Mouse (Mus musculus): ENCODE results near the gene Esp8. TPM values are rescaled to one million over a fixed set of nuclear protein-coding genes. Genes with fewer than 3 reads are reported as not detected.
A peak's percentile ranks its signal among the peaks of the same experiment; 100 is the strongest.
"Not testable (repeated sequence)": the region's sequence is repeated elsewhere in the genome, so short reads cannot be mapped to it uniquely, and the experiment has no call there.

Gene Esp8
- total RNA-seq (2012; rRNA removed), result not detected in 2 replicates
- not detected for polyA plus RNA-seq (2012; ENCODE audit: insufficient read depth in 1 of 2, insufficient read length in 2 of 2, low read depth in 1 of 2, low replicate concordance in 2 of 2, missing spikeins in 1 of 2)

- Histone ChIP-seq H3K9ac (ENCODE audit: control insufficient read depth, low read depth, low read length, poor library complexity, severe bottlenecking) (no peak within 1 kb of the TSS), H3K4me1 (ENCODE audit: control insufficient read depth in 1 of 2, insufficient read depth in 2 of 2, low read length in 2 of 2) (no peaks in the 10 kb centered on the region), H3K79me2 (ENCODE audit: control insufficient read depth, insufficient read depth, low read length, poor library complexity) (no peaks in the 10 kb centered on the region), H3K4me3 (ENCODE audit: control insufficient read depth in 1 of 2, insufficient read depth in 1 of 2, low read depth in 2 of 2, low read length in 2 of 2) (no peak within 1 kb of the TSS), H3K27me3 (ENCODE audit: control insufficient read depth in 1 of 2, insufficient read depth in 2 of 2, low read length in 2 of 2) (no peaks in the 10 kb centered on the region), H3K36me3 (ENCODE audit: control insufficient read depth in 1 of 2, insufficient read depth in 2 of 2, low read length in 2 of 2) (no peaks in the 10 kb centered on the region), H3K9me3 (replicated peaks; ENCODE audit: insufficient read depth, low read length) (no peaks in the 10 kb centered on the region), H3K27ac (ENCODE audit: control insufficient read depth, low read depth, low read length) (no peak within 1 kb of the TSS)
- DNase-seq (ENCODE audit: low read depth, low spot score), result no peak
- TF ChIP-seq RCOR1 (IDR thresholded peaks at IDR 0.05; ENCODE audit: low read depth, low read length) (no peak), GATA1 (IDR thresholded peaks at IDR 0.05; ENCODE audit: low read depth, low read length) (no peak)
Observed at GRCm38 (mm10) chr17:40519818-40520217, at the start of gene Esp8. Esp8 (plus strand) TSS chr17:40520022.

- not testable (repeated sequence) for H3K27me3 ChIP-seq (ENCODE audit: control insufficient read depth in 1 of 2, insufficient read depth in 2 of 2, low read length in 2 of 2); H3K79me2 ChIP-seq (ENCODE audit: control insufficient read depth, insufficient read depth, low read length, poor library complexity); H3K27ac ChIP-seq (ENCODE audit: control insufficient read depth, low read depth, low read length); H3K36me3 ChIP-seq (ENCODE audit: control insufficient read depth in 1 of 2, insufficient read depth in 2 of 2, low read length in 2 of 2); H3K9me3 ChIP-seq (replicated peaks; ENCODE audit: insufficient read depth, low read length); H3K4me3 ChIP-seq (ENCODE audit: control insufficient read depth in 1 of 2, insufficient read depth in 1 of 2, low read depth in 2 of 2, low read length in 2 of 2); H3K4me1 ChIP-seq (ENCODE audit: control insufficient read depth in 1 of 2, insufficient read depth in 2 of 2, low read length in 2 of 2); H3K9ac ChIP-seq (ENCODE audit: control insufficient read depth, low read depth, low read length, poor library complexity, severe bottlenecking)
- DNase-seq (ENCODE audit: low read depth, low spot score), result peak; percentile 27
Observed at GRCm38 (mm10) chr17:40483566-40483965, 36.3 kb upstream of the Esp8 start.

- H3K4me1 ChIP-seq (ENCODE audit: control insufficient read depth in 1 of 2, insufficient read depth in 2 of 2, low read length in 2 of 2); H3K27me3 ChIP-seq (ENCODE audit: control insufficient read depth in 1 of 2, insufficient read depth in 2 of 2, low read length in 2 of 2); H3K9ac ChIP-seq (ENCODE audit: control insufficient read depth, low read depth, low read length, poor library complexity, severe bottlenecking); H3K27ac ChIP-seq (ENCODE audit: control insufficient read depth, low read depth, low read length); H3K79me2 ChIP-seq (ENCODE audit: control insufficient read depth, insufficient read depth, low read length, poor library complexity); H3K4me3 ChIP-seq (ENCODE audit: control insufficient read depth in 1 of 2, insufficient read depth in 1 of 2, low read depth in 2 of 2, low read length in 2 of 2); H3K36me3 ChIP-seq (ENCODE audit: control insufficient read depth in 1 of 2, insufficient read depth in 2 of 2, low read length in 2 of 2); H3K9me3 ChIP-seq (replicated peaks; ENCODE audit: insufficient read depth, low read length); DNase-seq (ENCODE audit: low read depth, low spot score): not testable (repeated sequence)
Observed at GRCm38 (mm10) chr17:40495468-40496185, 24.2 kb upstream of the Esp8 start.

GRCm38 (mm10) chr17:40529813-40530212 lies 10.0 kb downstream of the Esp8 start:
- peak; percentile 67 for TF ChIP-seq ETS1 (IDR thresholded peaks at IDR 0.05; ENCODE audit: low read depth, low read length)
- TF ChIP-seq EP300 (IDR thresholded peaks at IDR 0.05; ENCODE audit: low read depth in 1 of 2, low read length in 2 of 2), result peak; percentile 58 to 72
- peak; percentile 60 for TF ChIP-seq GATA1 (IDR thresholded peaks at IDR 0.05; ENCODE audit: low read depth, low read length)
- TF ChIP-seq RCOR1 (IDR thresholded peaks at IDR 0.05; ENCODE audit: low read depth, low read length), result peak; percentile 68
- no peak for TF ChIP-seq MAX (IDR thresholded peaks at IDR 0.05; ENCODE audit: low read length)
- TF ChIP-seq TCF12 (IDR thresholded peaks at IDR 0.05; ENCODE audit: low read depth, low read length), result peak; percentile 49; the same call in 1 of the 2 replicates
- no peak for TF ChIP-seq USF2 (IDR thresholded peaks at IDR 0.05; ENCODE audit: borderline replicate concordance in 1 of 2, insufficient read depth in 1 of 2, low read depth in 1 of 2, low read length in 2 of 2)
- no peak overlapping the region for H3K9ac ChIP-seq (ENCODE audit: control insufficient read depth, low read depth, low read length, poor library complexity, severe bottlenecking)

More at GRCm38 (mm10) chr17:40529813-40530212, 10.0 kb downstream of the Esp8 start:
- H3K9me3 ChIP-seq (replicated peaks; ENCODE audit: insufficient read depth, low read length), result no peaks in the 10 kb centered on the region
- no peaks in the 10 kb centered on the region for H3K27me3 ChIP-seq (ENCODE audit: control insufficient read depth in 1 of 2, insufficient read depth in 2 of 2, low read length in 2 of 2)
- H3K79me2 ChIP-seq (ENCODE audit: control insufficient read depth, insufficient read depth, low read length, poor library complexity), result no peaks in the 10 kb centered on the region
- peaks cover 2 to 5% of the 10 kb centered on the region in 2 experiments; a peak in 3 of 4 replicates for H3K4me1 ChIP-seq (ENCODE audit: control insufficient read depth in 1 of 2, insufficient read depth in 2 of 2, low read length in 2 of 2)
- peaks cover 0 to 11% of the 10 kb centered on the region in 2 experiments; a peak in 2 of 4 replicates for H3K36me3 ChIP-seq (ENCODE audit: control insufficient read depth in 1 of 2, insufficient read depth in 2 of 2, low read length in 2 of 2)
- 0 out of 2 replicates have a peak overlapping the region, but pooled peaks have one; percentile 15 for H3K27ac ChIP-seq (ENCODE audit: control insufficient read depth, low read depth, low read length)
- peak; percentile 82 for DNase-seq (ENCODE audit: low read depth, low spot score)
- H3K4me3 ChIP-seq (ENCODE audit: control insufficient read depth in 1 of 2, insufficient read depth in 1 of 2, low read depth in 2 of 2, low read length in 2 of 2), result no peak overlapping the region
